Comparison of ENCODE assay signal across 9 mouse cellular contexts in the genomic region with DNA sequence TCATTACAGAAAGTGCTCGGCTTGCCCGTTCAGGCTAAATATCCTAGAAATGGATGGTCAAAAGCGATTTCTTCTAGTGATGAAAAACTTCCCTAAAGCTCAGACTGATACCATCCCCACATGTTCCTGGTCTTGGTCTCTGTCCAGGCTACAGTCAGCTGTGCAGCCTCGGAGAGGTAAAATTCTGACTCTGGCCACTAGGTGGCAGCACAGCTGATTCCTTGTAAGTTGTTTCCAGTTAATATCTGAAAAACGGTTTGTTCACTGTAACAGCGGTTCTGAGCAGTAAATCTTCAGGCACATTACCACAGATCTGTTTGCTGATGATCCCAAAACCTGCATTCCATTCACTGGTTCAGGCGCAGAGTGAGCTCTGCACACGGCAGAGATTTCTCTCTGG. TPM values are rescaled to one million over a fixed set of nuclear protein-coding genes. Genes with fewer than 3 reads are reported as not detected.
A peak's percentile ranks its signal among the peaks of the same experiment; 100 is the strongest.
DNase-seq lines count a peak whose midpoint lies in the region; ATAC-seq and TF ChIP-seq lines count a peak whose summit lies in the region.
"Not testable (repeated sequence)": the region's sequence is repeated elsewhere in the genome, so short reads cannot be mapped to it uniquely, and the experiment has no call there.
"Had no signal": no experiment of that assay in that cellular context is flagged by ENCODE, and none has a peak within 500 bp of the region (broad histone marks: within the 10 kb centered on the region; RNA-seq: fewer than 3 reads in every experiment).

No protein-coding gene starts in this region.

- peak; percentile 48 for TF ChIP-seq CTCF in hindbrain, postnatal 0 days (IDR thresholded peaks at IDR 0.05; ENCODE audit: low read depth)
- TF ChIP-seq CTCF in lung, postnatal 0 days (IDR thresholded peaks at IDR 0.05): peak; percentile 48

- TF ChIP-seq EP300 in lung, postnatal 0 days (IDR thresholded peaks at IDR 0.05): not testable (repeated sequence)

- not testable (repeated sequence) for H3K4me2 ChIP-seq in hindbrain, postnatal 0 days (ENCODE audit: low read depth, low read length); lung, postnatal 0 days (replicated peaks; ENCODE audit: low read depth, low read length)

- H3K36me3 ChIP-seq in hindbrain, postnatal 0 days (ENCODE audit: insufficient read depth, low read length); lung, postnatal 0 days (ENCODE audit: insufficient read depth, low read length): not testable (repeated sequence)

- ATAC-seq in hindbrain, postnatal 0 days; lung, postnatal 0 days: not testable (repeated sequence)

- H3K9me3 ChIP-seq in hindbrain, postnatal 0 days (ENCODE audit: low read length); lung, postnatal 0 days (ENCODE audit: low read length): not testable (repeated sequence)

- H3K4me1 ChIP-seq in hindbrain, postnatal 0 days (ENCODE audit: insufficient read depth, low read length); lung, postnatal 0 days (ENCODE audit: insufficient read depth, low read depth, low read length): not testable (repeated sequence)

- not testable (repeated sequence) for H3K27me3 ChIP-seq in hindbrain, postnatal 0 days (ENCODE audit: insufficient read depth, low read length); lung, postnatal 0 days (replicated peaks; ENCODE audit: insufficient read depth, low read length)

- not testable (repeated sequence) for H3K27ac ChIP-seq in hindbrain, postnatal 0 days; lung, postnatal 0 days (ENCODE audit: low read length)

- not testable (repeated sequence) for H3K9ac ChIP-seq in hindbrain, postnatal 0 days (replicated peaks; ENCODE audit: low read length); lung, postnatal 0 days (replicated peaks; ENCODE audit: low read depth)

- peak; percentile 41 for DNase-seq in NIH3T3 (ENCODE audit: low read depth)
- peak; percentile 24 for DNase-seq in cerebellum, adult 8-10 months
- peak; percentile 11 to 27 for DNase-seq in frontal cortex, postnatal 25 days (ENCODE audit: low spot score in 2 of 2)
- DNase-seq in hindbrain, postnatal 0 days (ENCODE audit: low spot score): peak; percentile 4
- DNase-seq in layer of hippocampus, adult 9-11 months: peak; percentile 16
- not testable (repeated sequence) for DNase-seq in lung, postnatal 0 days (ENCODE audit: low spot score)
- DNase-seq in right cerebral cortex, adult 2 months (ENCODE audit: low spot score in 2 of 2): peak; percentile 41 to 59

- WGBS in hindbrain, postnatal 0 days: 35% methylated on average over 8 of the region's 8 CpGs
- WGBS in lung, postnatal 0 days: 24% methylated on average over 8 of the region's 8 CpGs

- not testable (repeated sequence) for H3K4me3 ChIP-seq in hindbrain, postnatal 0 days (ENCODE audit: low read length); lung, postnatal 0 days (ENCODE audit: low read depth, low read length)

RNA-seq across cellular contexts. Expression of a gene that starts 38.9 kb away (rescaled TPM):
- total RNA-seq in hindbrain, postnatal 0 days (2014; rRNA removed): not detected in 2 replicates
- 0.24 TPM in 1 of 2 replicates, not detected in the other for polyA plus RNA-seq in hindbrain, postnatal 0 days (2015; fragmentation: Nextera tagmentation; extraction: Ambion mirVana)
- 0.07 TPM in 1 of 2 replicates, not detected in the other for polyA plus RNA-seq in lung, postnatal 0 days (2015; fragmentation: Nextera tagmentation; extraction: Ambion mirVana)
- polyA plus RNA-seq: hindbrain, embryonic 15.5 days; lung, embryonic 16.5 days had no signal
